Mouse (Mus musculus) lung, adult 2 months (tissue): ENCODE measurements at regions not wholly inside any gene's neighbourhood (a gene's known extent, or its start where the extent isn't known, plus 50 kb on each side); places are given as distances from the start of the nearest gene placed in this dataset.

Experiments
- DNase-seq: peaks from one replicate; pipeline ENCODE4 v3.0.0; 2022
- H3K4me1 ChIP-seq: fragments of 200-500 bp; 2 replicates; pipeline ENCODE4 v1.6.1; 2011; ENCODE audit warnings: low read length; ENCODE audit not compliant: control insufficient read depth, insufficient read depth
- H3K4me3 ChIP-seq: fragments of 200-500 bp; replicated peaks from 2 replicates; pipeline ENCODE3; 2011; ENCODE audit warnings: low read depth, mild to moderate bottlenecking, control low read depth, low read length; ENCODE audit errors: extremely low read depth
- CTCF ChIP-seq: fragments of 200-500 bp; IDR thresholded peaks from 2 replicates; pipeline ENCODE4 v1.5.1; 2011; ENCODE audit warnings: mild to moderate bottlenecking, low read length, control low read depth; ENCODE audit not compliant: insufficient read depth
- POLR2A ChIP-seq: fragments of 200-500 bp; IDR thresholded peaks from 2 replicates; pipeline ENCODE4 v1.6.1; 2011; ENCODE audit warnings: low read depth, mild to moderate bottlenecking, control low read depth, low read length, borderline replicate concordance; ENCODE audit errors: extremely low read depth
- WGBS: fragments of 180-500 bp; shearing (Covaris S2); methylation state at CpG from one replicate; pipeline ENCODE4 v1.1.7; 2018; 5-methylcytosine and 5-hydroxymethylcytosine counted together

GRCm38 (mm10) chr4:10211303-10211702 is 663.0 kb upstream of the 2610301B20Rik start:
- whole genome bisulfite sequencing: 83% methylated on average over 4 of the region's 4 CpGs
- Histone ChIP-seq H3K4me1 (no peaks in the 10 kb centered on the region), H3K4me3 (no peak overlapping the region)
- no peak for TF ChIP-seq POLR2A
- TF ChIP-seq CTCF: no peak
- DNase-seq: no peak

- DNase-seq: no peak
- WGBS: 81% methylated on average over 5 of the region's 5 CpGs
- no peak overlapping the region for H3K4me3 ChIP-seq
- TF ChIP-seq CTCF: no peak
- TF ChIP-seq POLR2A: no peak
- no peaks in the 10 kb centered on the region for H3K4me1 ChIP-seq
Observed at GRCm38 (mm10) chr4:10235324-10235723, 639.0 kb upstream of the 2610301B20Rik start.

GRCm38 (mm10) chr4:10242117-10242516 is 632.2 kb upstream of the 2610301B20Rik start:
- TF ChIP-seq CTCF (no peak), POLR2A (no peak)
- Histone ChIP-seq H3K4me3 (no peak overlapping the region), H3K4me1 (no peaks in the 10 kb centered on the region)
- no peak for DNase-seq
- WGBS: 74% methylated on average over 4 of the region's 4 CpGs

GRCm38 (mm10) chr4:10242909-10243308 is 631.4 kb upstream of the 2610301B20Rik start:
- Histone ChIP-seq H3K4me1 (no peaks in the 10 kb centered on the region), H3K4me3 (no peak overlapping the region)
- TF ChIP-seq POLR2A (no peak), CTCF (no peak)
- WGBS: 54% methylated on average over 2 of the region's 2 CpGs
- no peak for DNase-seq

- WGBS: 69% methylated on average over 6 of the region's 6 CpGs
- Histone ChIP-seq H3K4me3 (no peak overlapping the region), H3K4me1 (no peaks in the 10 kb centered on the region; the same call in 1 of the 2 replicates)
- no peak for TF ChIP-seq POLR2A
- TF ChIP-seq CTCF: no peak
- no peak for DNase-seq
Observed at GRCm38 (mm10) chr4:10254029-10254690, 620.1 kb upstream of the 2610301B20Rik start.

- Histone ChIP-seq H3K4me1 (no peaks in the 10 kb centered on the region; the same call in 1 of the 2 replicates), H3K4me3 (no peak overlapping the region)
- WGBS: 41% methylated on average over 4 of the region's 4 CpGs
- no peak for DNase-seq
- TF ChIP-seq POLR2A (no peak), CTCF (no peak)
Observed at GRCm38 (mm10) chr4:10257537-10257936, 616.8 kb upstream of the 2610301B20Rik start.

GRCm38 (mm10) chr4:10260351-10260750 is 613.9 kb upstream of the 2610301B20Rik start:
- H3K4me3 ChIP-seq: no peak overlapping the region
- TF ChIP-seq CTCF: no peak
- TF ChIP-seq POLR2A: no peak
- DNase-seq: no peak
- H3K4me1 ChIP-seq: no peaks in the 10 kb centered on the region; the same call in 1 of the 2 replicates
- WGBS: 72% methylated on average over 6 of the region's 6 CpGs

GRCm38 (mm10) chr4:10265942-10266341 is 608.4 kb upstream of the 2610301B20Rik start:
- 60% methylated on average over 2 of the region's 2 CpGs for WGBS
- DNase-seq: no peak
- no peak for TF ChIP-seq CTCF
- TF ChIP-seq POLR2A: no peak
- H3K4me3 ChIP-seq: no peak overlapping the region
- H3K4me1 ChIP-seq: no peaks in the 10 kb centered on the region

GRCm38 (mm10) chr4:10285562-10285961 is 588.7 kb upstream of the 2610301B20Rik start:
- TF ChIP-seq CTCF: no peak
- TF ChIP-seq POLR2A: no peak
- no peak overlapping the region for H3K4me3 ChIP-seq
- H3K4me1 ChIP-seq: no peaks in the 10 kb centered on the region
- WGBS: 43% methylated on average over 2 of the region's 2 CpGs
- no peak for DNase-seq

GRCm38 (mm10) chr4:10290326-10290725 is 584.0 kb upstream of the 2610301B20Rik start:
- whole genome bisulfite sequencing: 75% methylated on average over 3 of the region's 3 CpGs
- no peak for TF ChIP-seq CTCF
- TF ChIP-seq POLR2A: no peak
- no peak for DNase-seq
- Histone ChIP-seq H3K4me1 (no peaks in the 10 kb centered on the region), H3K4me3 (no peak overlapping the region)
